Mouse (Mus musculus) embryo, embryonic 11.5 days (tissue): ENCODE measurements at regions not wholly inside any gene's neighbourhood (a gene's known extent, or its start where the extent isn't known, plus 50 kb on each side); places are given as distances from the start of the nearest gene placed in this dataset.
A peak's percentile ranks its signal among the peaks of the same experiment; 100 is the strongest.

Experiments
- DNase-seq: peaks from one replicate; pipeline ENCODE4 v3.0.0-alpha.2; 2012; ENCODE audit warnings: low read depth, low spot score

- DNase-seq: no peak
These were observed 56.2 kb upstream of the Ky start for GRCm38 (mm10) chr9:102449366-102449765.

GRCm38 (mm10) chr9:102446066-102446465, 59.5 kb upstream of the Ky start:
- DNase-seq: no peak

GRCm38 (mm10) chr9:102442198-102442842, 63.2 kb upstream of the Ky start:
- DNase-seq: no peak

- DNase-seq: no peak
These were observed 67.9 kb upstream of the Ky start for GRCm38 (mm10) chr9:102437641-102438040.

GRCm38 (mm10) chr9:102436378-102436777, 69.2 kb upstream of the Ky start:
- no peak for DNase-seq

GRCm38 (mm10) chr9:102428031-102428430, 73.5 kb upstream of the Ephb1 start:
- no peak for DNase-seq

GRCm38 (mm10) chr9:102424672-102425345, 70.3 kb upstream of the Ephb1 start:
- no peak for DNase-seq

GRCm38 (mm10) chr9:102423919-102424671, 69.6 kb upstream of the Ephb1 start:
- peak; percentile 40 for DNase-seq

- DNase-seq: no peak
These were observed 69.0 kb upstream of the Ephb1 start for GRCm38 (mm10) chr9:102423465-102423918.

GRCm38 (mm10) chr9:102421826-102422225, 67.3 kb upstream of the Ephb1 start:
- no peak for DNase-seq

GRCm38 (mm10) chr9:102420196-102420595, 65.7 kb upstream of the Ephb1 start:
- no peak for DNase-seq

- DNase-seq: no peak
These were observed 59.1 kb upstream of the Ephb1 start for GRCm38 (mm10) chr9:102413631-102414030.

GRCm38 (mm10) chr9:102410666-102411065, 56.2 kb upstream of the Ephb1 start:
- no peak for DNase-seq

- no peak for DNase-seq
These were observed 51.5 kb upstream of the Ephb1 start for GRCm38 (mm10) chr9:102406017-102406416.
